Mouse (Mus musculus) heart, adult 11 months (tissue): Measurements from ENCODE around the gene Uqcc2.

Experiments
- DNase-seq: peaks from one replicate; pipeline ENCODE4 v3.0.0; 2022

Uqcc2 gene

DNA sequence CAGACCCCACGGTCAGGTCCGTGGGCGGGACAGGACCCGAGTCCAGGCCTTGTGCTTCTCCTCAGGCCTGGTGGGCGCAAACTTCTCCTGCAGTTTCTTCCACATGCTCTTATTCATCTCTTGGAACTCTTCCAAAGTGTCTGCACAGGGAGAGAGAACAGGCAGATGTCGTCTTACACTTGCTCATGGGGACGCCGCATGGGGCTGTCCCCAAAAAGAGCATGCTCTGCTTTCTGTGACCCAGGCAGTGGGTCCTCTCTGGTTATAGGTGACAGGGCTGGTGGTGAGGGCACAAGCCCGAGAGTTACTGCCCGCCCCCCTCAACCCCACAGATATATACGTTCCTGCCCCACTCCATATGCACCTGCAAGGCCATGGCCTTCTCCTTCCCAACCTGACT is 11.0 kb downstream of the Uqcc2 start:
- DNase-seq = no peak

DNA sequence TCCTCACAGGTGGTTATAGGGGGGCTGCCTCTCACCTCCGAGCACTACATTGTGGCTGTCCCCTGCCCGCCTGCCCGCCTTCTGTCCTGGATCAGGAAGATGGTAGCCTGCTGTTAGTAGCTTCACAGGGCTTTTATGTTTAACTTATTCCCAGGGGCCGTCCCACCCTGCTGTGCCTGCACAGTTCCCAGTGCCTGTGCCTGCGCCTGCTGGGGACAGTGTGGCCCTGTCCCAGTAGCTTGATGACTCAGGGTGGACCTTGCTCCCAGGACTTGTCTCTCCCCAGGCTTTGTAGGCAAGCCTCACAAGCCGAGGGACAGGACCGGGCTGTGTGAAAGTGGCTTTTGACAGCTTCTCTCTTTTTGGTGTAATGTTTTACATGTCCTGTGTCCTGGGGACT is 11.9 kb downstream of the Uqcc2 start:
- no peak for DNase-seq

DNA sequence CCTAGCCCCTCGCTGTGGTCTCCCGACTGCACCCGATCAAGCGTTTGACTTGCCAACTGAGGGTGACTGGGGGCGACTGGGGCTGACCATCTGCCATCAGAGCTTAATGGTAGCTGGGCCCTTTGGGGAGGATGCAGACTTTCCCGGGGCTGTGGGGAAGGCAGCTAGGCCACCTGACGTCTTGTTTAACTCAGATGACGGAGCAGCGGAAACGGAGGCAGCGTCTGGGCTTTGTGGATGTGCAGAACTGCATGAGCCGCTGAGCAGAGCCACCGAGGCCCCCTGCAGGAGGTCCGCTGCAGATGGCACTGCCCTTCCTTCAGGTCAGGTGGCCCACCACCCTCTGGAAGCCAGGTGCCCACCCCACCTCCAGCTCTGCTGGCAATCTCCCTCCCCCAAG is 12.4 kb downstream of the Uqcc2 start:
- no peak for DNase-seq

DNA sequence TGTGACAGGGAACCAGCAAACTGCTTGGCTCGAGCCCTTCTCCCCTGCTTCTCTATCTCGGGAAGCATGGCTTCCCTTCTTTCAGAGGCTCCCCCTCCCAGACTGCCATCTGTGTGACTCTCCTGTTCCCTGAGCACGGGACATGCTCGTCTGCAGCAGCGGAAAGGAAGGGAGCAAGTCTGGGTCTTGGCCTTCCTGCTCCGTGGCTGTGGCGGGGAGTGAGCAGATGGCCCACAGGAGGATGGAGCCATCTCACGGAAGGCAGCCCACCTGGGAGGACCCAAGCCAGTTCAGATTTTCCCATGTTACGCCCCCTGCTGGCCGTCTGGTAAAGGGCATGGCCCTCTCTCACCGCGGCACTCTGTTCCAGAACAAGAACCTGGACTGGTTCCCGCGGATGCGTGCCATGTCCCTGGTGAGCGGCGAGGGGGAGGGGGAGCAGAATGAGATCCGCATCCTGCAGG is 13.1 kb downstream of the Uqcc2 start:
- DNase-seq = peak; percentile 95

DNA sequence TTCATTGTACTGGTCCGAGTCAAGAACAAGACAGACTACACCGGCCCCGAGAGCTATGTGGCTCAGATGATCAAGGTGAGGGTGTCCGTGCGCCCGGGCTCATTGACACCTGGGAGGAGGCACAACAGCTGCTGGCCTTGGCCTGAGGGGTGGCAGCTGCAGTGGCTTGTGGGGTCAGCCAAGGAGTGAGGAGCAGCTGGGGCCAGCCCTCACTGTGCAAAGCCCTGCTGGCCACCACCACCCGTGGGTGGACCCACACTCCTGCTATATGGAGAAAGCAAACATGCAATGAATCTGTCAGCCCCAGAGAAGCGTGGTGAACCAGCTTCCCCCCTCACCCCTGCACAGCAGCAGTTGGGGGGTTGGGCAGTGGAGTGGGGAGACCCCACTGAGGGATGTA is 13.8 kb downstream of the Uqcc2 start:
- DNase-seq = no peak

DNA sequence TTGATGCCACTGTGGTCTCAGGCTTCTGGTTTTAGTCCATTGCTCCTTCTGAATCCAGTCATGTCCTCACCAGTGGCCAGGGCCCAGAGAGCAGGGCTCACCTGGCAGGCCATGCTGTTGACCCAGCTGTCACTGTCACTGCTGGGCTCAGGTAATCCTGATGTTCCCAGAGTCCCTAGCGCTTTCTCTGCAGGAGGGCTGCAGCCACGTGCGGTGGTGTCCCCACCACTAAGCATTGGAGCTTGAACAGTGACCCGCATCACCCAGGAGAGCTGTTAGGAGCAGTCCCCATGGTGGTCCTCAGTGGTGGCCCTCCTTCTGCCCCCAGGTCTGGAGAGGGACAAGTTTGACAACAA is 14.2 kb downstream of the Uqcc2 start:
- no peak for DNase-seq

DNA sequence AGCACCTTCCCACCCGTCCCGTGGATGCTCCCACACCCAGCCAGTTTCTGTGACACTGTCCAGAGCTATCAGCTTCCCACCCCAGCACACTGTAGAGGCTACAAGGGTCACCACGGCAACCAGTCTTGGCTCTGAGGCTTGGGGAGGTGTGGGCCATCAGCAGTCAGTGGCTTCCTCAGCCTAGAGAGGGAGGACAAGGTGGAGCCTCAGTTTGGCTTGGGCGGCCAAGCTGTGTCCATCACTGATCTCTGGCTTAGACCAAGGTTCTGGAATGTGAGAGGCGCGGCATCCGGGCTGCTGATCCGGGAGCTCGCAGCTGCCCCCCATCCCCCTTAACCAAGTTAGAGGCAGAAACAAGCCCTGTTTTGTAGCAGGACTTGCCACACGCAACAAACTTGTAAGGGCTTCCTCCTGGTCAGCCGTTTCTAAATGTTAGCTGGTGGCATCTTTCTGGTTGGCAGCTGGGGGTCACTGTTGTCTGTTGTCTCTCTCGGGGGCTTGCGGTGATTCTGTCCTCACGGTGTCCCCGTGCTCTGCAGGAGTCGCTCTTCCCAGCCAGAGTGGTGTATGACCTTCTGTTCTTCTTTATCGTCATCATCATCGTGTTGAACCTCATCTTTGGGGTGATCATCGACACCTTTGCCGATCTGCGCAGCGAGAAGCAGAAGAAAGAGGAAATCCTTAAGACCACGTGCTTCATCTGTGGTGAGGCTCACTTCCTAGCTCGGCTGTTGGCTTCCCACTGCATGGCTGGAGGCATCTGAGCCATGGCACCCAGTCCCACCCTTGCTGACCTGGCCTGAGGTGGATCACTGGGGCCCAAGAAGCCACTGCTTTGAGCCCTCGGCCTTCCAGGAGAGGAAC is 14.8 kb downstream of the Uqcc2 start:
- peak; percentile 94 for DNase-seq

DNA sequence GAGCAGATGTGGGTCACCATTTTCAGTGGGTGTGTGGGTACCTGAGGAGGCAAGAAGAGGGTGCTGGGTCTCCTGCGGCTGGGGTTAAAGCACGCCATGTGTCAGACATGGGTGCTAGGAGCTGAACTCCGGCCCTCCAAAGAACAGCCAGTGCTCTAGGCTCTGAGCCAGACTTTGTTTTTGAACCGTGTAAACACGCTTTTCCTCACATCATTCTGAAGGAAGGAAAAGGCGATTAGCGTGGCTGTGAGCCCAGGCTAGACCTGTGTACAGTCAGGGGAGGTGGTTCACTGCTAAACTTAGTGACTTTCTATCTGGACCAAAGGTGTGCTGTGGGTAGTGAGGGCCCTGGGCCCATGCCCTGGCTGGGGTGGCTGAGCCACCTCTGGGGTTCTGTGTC is 23.6 kb downstream of the Uqcc2 start:
- no peak for DNase-seq

DNA sequence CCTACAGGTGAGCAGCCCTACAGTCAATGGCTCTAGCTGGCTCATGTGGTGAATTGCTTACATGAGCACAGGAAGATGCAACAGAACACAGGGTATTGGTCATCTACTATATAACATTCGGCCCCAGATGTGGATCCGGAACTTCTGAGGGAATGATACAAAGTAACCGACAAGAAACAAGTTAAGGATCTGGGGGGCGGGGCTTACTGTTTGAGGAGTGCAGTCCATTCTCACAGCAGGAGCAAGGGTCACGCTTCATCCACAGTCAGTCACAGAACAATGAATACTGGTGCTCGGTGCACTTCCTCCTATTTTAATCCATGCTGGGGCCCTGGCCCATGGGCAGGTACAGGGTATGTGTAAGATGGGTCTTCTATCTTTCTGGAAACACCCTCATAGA is 25.8 kb downstream of the Uqcc2 start:
- DNase-seq = no peak

DNA sequence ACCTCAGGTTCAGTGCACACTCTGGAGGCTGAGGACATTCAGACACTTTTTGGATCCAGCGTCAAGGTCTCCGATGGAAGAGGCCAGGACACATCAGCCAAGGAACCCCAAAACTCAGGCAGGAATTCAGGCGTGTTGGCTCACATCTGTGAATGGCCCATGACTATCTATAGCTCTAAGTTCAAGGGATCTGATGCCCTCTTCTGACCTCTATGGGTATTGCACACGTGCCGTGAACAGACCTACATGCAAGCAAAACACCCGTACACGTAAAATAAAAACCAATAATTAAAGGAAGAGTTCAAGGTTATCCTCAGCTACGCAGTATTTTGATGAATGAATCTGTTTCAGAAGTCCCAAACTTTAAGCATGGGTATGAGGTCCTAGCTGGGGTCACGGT is 27.0 kb downstream of the Uqcc2 start:
- DNase-seq = no peak

DNA sequence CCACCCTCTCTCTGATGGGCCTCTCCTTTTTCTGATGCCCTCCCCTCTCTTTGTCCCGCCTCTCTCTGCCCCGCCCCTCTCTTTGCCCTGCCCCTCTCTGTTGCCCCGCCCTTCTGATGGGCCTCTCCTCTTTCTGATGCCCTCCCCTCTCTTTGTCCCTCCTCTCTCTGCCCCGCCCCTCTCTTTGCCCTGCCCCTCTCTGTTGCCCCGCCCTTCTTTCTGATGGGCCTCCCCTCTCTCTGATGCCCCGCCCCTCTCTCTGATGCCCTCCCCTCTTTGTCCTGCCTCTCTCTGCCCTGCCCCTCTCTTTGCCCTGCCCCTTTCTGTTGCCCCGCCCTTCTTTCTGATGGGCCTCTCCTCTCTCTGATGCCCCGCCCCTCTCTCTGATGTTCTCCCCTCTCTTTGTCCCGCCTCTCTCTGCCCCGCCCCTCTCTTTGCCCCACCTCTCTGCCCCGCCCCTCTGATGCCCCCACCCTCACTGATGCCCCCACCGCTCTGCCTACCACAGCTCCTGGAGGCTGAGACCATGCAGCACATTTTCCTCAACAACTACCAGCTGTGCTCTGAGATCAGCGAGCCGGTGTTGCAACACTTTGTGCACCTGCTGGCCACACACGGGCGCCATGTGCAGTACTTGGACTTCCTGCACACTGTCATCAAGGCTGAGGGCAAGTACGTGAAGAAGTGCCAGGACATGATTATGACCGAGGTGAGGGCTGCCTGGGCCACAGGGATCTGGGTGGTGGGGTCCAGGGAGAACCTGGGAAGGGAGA is 27.8 kb downstream of the Uqcc2 start:
- DNase-seq = no peak

DNA sequence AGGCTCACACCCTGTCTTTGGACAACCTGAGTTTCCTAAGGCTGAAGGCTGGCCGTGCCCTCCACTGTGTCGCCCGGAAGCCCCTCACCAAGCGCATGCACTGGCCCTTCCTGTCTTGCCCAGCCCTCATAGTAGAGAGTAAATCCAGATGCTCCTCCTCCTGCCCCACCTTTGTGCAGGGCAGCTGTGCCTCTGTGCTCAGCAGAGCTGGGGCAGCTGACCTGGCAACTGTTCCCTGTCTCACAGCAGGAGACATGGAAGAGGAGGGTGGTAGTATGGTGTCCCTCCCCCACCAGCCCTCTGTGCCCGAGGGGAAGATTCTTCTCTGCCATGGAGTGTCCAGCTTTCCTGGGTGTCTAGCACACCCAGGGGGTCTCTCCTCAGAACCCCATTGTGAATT is 32.0 kb downstream of the Uqcc2 start:
- no peak for DNase-seq

DNA sequence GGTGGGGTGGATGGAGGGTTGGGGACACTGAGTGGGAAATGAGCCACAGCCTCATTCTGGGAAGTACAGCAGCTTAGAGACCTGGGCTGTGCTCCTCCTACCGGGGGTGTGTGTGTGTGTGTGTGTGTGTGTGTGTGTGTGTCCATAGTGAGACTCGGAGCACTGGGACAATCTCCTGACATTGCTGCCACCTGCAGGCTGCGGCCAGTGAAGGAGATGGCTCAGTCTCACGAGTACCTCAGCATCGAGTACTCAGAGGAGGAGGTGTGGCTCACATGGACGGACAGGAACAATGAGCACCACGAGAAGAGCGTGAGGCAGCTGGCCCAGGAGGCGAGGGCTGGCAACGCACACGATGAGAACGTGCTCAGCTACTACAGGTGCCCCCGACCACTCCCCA is 38.0 kb downstream of the Uqcc2 start:
- no peak for DNase-seq

DNA sequence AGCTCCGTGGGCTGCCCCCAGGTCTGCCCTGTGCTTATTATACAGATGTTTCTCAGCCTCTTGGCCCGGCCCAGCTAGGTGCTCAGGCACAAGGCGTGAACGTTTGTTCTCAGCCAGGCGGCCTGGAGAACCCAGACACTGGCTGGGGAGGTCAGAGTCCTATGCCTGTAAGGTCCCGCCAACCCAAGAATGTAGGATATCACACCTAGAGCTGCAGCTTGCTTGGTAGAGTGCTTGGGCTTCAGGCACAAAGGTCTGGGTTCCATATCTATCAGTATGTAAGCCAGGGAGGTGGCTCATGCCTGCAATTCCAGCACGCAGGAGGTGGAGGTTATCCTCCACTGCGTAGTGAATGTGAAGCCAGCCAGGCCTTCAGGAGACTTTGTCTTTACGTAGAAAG is 43.6 kb downstream of the Uqcc2 start:
- no peak for DNase-seq

DNA sequence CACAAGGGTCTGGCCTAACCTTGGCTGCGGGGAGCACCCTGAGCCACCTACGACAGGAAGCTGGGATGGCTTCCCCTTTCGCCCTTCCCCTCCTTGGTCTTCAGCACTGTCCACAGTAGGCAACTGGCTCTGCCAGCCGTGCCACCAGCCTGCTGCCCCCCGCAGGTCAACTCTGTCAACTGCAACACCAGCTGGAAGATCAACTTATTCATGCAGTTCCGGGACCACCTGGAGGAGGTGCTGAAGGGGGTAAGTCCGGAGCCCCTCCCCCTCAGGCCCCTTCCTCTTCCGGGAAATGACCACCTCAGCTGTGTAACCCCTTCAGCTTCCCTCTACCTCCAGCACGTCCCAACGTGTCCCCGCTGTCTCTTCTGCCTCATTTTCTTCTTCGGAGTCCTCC is 46.3 kb downstream of the Uqcc2 start:
- no peak for DNase-seq

DNA sequence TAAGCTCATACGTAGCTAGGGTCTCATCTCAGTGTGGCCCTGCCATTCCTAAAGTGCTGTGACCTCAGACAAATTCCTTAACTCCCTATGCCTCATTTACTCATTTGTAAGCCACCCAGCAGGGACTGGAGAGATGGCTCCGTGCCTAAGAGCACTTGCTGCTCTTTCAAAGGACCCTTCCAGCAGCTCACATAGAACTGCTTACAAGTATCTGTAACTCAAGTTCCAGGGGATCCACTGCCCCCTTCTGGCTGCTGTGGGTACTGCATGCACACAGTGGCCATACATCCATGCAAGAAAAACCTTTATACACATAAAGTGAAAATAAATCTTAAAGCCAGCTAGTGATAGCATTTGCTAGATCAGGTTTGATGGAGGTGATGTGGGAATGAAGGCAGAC is 48.0 kb downstream of the Uqcc2 start:
- no peak for DNase-seq

DNA sequence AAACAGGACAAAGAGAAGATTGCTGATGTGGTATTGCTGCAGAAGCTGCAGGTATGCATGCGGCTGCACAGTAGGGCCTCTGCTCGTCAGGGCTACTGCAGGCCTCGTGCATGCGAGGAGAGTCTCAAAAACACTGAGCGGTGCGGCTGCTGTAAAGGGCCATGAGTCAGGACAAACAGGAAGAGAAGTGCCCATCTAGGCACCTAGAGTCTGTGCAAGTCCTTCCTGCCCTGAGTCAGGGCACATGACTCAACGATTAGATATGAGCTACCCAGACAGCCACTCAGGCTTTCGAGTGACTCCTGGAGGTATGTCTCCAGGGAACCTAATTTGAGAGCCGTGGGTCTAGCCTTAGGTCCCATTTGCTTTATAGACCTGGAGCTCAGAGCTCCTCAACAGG is 50.1 kb downstream of the Uqcc2 start:
- no peak for DNase-seq

DNA sequence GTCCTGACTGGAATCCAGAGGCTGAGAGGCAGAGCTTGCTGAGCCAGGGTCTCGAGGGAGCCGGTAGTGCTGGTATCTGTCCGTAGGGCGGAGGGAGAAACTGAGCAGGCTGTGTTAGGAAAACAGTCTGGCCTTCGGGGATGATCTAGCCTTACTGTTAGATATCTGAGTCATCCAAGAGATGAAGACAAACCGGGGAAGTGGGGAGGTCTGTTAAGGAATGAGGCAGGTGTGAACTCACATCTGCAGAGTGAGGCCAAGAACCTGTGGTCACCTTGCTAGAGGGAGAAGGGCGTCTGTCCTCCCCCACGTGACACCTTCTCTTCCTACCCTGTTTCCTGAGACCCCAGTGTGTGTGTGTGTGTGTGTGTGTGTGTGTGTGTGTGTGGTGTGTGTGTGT is 50.9 kb downstream of the Uqcc2 start:
- no peak for DNase-seq

DNA sequence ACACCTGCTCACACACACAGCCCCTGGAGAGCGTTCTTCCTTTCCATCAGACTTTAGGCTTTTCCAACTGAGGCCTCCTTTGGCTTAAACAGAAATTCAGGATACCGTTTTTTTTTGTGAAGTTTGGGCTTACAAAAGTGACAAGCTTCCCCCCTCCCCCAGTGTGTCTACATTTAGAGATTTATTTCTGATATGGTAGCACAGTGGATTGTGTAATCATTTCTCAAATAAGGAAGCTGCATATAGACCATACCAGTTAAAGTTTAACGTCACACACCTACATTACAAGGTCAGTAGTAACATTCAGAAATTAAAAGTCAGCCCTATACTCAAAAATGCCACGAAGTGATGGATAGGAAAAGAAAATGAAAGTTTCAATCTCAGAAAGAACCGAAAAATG is 51.8 kb downstream of the Uqcc2 start:
- no peak for DNase-seq

DNA sequence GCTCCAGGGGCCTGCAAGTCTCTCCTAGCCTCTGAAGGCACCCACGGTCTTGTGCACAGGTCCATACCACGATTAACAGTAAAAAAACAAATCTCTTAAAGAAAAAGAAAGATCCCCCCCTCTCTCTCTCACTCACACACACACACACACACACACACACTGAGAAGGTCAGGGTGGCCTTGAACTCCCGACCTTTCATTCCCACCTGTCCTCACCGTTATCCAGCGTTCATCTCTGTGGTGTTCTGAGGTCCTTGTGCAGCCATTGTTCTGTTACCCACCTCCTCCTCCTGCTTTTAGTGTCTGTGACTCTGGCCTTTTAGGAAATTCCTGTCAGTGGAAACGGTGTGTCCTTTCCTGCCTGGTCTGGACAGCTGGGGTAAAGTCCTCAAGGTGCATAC is 55.2 kb downstream of the Uqcc2 start:
- DNase-seq = no peak

DNA sequence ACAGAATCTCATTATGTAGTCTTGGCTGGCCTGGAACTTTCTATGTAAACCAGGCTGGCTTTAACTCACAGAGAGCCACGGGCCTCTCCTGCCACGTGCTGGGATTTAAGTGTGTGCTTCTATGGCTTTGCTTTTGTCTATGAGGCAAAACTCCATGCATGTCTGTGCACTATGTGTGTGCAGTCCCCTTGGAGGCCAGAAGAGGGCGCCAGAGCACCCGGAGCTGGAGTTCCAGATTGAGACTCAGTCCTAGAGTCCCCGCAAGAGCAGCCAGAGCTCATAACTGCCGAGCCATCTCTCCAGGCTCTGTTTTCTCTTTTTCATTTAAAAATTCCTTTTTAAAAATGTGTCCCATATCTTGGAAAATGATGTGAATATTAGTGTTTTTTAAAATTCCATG is 55.8 kb downstream of the Uqcc2 start:
- DNase-seq = no peak

DNA sequence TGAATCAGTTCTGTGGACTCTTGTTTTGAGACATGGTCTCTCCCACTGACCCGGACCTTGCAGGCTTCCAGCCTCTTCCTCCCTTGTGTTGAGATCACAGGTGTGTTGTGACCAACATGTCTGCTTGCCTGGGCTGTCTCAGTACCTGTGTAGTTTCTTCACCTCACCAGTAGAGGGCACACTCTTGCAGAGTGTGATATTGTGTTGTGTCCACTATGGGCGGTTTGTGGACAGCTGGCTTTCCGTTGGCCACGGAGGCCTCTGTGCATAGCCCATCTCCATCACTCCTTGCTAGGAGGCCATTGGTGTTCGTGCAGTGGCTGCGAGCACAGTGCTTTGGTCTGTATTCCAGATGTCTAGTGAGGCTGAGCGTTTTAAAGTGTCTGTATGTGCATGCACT is 56.6 kb downstream of the Uqcc2 start:
- DNase-seq = no peak

DNA sequence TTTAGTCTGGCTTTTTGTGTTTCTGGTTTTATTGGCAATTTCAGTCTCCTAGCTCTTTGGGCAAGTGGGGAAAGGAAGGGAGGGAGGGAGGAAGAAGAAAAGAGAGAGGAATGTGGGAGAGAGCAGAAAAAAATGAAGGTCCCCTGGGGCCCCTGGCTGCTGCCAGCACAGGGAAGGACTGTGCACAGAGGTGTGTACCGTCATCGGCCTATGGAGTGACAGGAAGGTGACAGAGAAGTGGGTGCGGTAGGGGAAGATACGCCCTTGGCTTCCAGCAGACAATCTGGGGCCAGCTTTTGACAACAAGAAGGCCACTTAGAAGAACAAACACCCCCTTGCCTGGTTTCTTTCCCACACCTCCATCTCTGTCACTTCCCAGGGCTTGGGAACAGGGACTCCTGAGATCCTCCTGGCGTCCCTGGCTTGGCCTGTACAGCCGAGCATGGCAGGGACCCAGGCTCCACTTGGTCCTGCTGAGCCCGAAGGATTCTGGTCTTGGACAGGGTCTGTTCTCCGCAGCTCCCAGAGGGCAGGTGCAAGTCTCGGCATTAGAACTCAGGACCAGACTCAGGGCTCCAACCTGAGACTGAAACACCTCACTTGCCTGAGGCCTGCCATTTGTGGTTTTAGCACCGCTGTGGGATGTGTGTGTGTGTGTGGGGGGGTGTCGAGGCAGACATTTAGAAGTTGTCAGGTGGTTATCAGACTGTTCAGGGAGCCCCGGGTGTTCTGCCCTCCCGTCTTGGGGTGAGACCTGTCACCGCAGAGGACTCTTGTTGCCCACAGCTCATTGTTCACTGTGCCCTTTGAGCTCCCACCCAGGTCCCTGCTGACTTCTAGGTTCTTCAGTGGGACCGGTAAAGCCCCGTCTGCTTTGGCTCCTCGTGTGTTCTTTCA is 58.6 kb downstream of the Uqcc2 start:
- no peak for DNase-seq

DNA sequence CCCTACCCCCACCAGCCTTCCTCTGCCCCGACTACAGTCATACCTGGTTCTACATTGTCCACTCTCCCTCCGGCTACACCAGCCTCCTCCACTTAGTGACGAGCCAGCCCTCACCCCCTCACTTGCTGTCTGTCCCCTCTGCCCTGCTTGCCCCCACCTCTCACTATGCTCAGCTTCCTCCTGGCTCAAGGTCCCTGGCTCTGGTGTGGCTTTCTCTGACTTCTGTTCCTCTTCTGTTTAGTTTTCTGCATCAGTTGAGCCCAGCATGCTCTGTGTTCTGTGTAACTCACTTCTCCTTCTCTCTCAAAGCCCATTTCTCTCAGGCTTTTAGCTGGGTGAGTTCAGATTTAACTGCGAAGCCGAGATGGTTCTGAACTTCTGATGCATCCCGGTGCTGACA is 59.5 kb downstream of the Uqcc2 start:
- DNase-seq = no peak
